Mouse (Mus musculus) gastrocnemius, adult 8-10 months (tissue): ENCODE measurements around the gene Tex261. TPM values are rescaled to one million over a fixed set of nuclear protein-coding genes. Genes with fewer than 3 reads are reported as not detected.

ENCODE experiments used
- DNase-seq, 2 experiments: peaks; one replicate each; pipeline ENCODE4 v3.0.0; 2022; ENCODE audit warnings: low spot score in 2 of 2
- total RNA-seq, 4 experiments: library from RNA; stranded (reverse); gene quantifications; 2 replicates each; pipeline ENCODE4 v1.2.4; 2022

Gene Tex261
- total RNA-seq, 4 experiments from 2014 or later = 46.9 to 56.0 (median 53.8) TPM

DNA sequence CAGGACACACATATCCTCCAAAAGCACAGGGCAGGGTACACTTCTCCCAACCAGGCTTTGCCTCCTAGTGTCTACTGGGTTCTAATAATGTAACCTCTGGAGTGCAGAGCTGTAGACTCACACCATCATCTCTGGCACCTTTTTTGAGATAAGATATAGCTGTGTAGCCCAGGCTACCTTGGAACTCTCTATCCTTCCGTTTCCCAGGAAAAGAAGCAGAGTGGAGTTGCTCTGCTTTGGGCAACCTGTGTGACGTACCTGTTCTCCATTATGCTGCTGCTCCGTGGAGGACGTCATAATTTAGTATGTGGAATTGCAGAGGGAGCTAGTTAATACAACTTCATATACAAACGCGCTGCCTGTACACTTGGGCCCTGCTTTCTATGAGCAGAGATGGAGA is 13.3 kb downstream of the Tex261 start, which contains the start of gene Ankrd53:
Gene Ankrd53 (plus strand): TSS at position 301 of the 400 bp plus-strand sequence.
- DNase-seq = no peak

DNA sequence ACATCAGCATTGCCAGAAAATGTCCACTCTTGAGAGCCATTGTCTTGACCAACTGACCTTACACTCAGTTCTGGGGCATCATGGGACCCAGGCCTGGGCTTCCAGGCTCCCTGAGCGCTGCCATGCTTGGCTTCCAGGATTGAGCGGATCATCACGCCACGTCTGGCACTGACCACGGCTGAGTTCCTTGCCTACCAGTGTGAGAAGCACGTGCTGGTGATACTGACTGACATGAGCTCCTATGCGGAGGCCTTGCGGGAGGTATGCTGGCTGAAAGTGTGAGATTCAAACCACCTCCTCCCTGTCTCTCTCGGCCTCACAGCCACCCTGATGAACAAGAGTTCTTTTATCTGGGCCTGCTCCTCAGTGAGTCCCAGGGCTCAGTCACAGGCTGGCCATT is 19.6 kb downstream of the Tex261 start:
- no peak for DNase-seq

DNA sequence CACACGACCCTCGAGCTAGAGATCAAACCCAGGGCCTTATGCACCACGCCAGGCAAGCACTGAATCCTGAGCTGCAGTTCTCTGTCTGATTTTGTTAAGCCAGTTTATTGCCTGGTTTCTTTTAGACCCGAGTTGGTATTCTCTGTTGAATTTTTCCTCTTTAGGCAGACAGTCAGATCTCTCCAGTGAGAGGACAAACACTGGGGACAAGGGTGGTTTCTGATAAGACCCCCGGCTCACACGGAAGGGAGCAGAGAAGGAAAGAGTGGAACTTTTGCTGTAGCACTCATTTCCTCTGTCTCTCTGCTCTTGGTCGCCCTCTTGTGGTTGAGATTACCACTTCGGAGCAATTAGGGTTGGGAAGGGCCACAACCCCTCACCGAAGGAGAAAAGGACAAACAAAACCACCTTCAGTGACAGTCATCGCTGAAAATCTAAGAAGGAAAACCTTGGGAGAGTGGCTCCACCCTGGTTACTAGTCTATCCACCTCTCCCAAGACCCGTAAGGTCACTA is 25.4 kb downstream of the Tex261 start:
- peak in 1 of 2 experiments; percentile 16 for DNase-seq

DNA sequence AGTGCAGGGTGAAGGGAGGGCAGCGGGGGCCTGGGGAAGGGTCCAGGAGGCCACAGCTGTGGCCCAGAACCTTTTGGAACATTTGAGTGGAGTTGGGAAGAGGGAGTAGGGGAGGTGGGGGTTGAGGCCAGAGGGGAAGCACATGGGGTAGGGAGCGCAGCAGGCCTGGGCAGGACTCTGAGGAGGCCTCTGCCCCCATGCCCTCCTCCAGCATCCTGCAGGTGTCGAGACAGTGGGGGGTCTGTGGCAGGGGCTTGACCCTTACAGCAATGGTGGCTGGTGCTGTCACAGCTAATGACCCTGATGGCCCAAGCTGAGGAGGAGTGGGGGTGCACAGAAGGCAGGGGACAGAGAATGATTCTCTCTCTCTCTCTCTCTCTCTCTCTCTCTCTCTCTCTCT is 26.3 kb downstream of the Tex261 start:
- no peak for DNase-seq

- DNase-seq = no peak
These were observed 30.1 kb downstream of the Tex261 start for GRCm38 (mm10) chr6:83745466-83745865.

DNA sequence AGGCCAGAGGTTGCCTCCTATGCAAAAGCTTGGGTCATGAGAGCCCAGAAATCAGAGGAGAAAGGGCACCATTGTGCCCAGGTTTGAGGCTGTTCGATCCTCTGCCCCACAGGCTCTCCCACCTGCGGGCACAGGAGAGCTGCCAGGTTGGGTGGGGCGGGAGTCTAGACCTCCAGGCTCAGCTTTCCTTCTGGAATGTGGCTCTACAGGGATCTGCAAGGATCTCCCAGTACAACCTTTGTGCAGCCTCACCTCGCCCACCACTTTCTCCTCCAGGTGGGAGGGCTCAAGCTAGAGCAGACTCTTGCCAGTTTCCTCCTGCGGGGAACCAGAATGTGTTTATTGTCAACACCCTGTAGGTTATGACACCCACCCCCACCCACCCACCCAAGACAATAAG is 31.1 kb downstream of the Tex261 start:
- DNase-seq = no peak

- no peak for DNase-seq
These were observed 31.5 kb downstream of the Tex261 start for GRCm38 (mm10) chr6:83744126-83744525.

DNA sequence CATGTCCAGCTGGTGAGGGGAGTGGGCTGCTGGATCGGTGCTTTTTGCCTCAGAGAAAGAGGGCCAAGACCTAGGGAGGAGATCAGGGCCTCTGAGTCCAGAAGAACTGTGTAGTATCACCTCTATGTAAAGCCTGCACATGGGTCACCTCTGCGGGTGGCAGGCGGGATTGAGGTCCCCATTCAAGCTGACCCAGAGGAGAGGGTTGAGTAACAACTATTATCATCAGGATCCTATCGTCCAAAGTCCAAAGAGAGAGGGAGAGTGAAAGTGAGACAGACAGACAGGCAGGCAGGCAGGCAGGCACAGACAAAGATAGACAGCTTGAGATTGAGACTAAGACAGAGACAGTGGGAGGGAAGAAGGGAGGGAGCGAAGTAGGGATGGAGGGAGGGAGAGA is 32.4 kb downstream of the Tex261 start:
- no peak for DNase-seq

DNA sequence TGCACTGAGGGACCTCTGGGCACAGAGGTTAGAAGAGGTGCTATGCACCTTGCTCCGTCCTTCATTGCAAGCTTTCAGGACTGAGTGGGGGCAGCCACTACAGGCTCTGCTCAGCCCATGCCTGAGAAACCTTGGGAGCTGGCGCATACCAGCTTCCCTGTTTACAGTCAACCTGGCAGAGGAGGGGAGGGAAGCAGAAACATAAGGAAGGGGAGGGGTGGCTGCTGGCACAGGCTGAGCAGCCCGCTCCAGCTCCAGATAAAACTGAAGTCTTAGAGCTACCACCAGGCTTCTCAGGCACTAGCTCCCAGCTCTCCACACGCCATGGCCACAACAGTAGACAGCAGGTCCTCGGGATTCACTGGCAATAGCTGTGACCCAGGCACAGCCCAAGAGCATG is 32.9 kb downstream of the Tex261 start, which contains the start of gene Atp6v1b1:
Gene Atp6v1b1 (plus strand): TSS at position 230 of the 400 bp plus-strand sequence.
- DNase-seq = no peak

- DNase-seq = no peak
These were observed 37.0 kb downstream of the Tex261 start for GRCm38 (mm10) chr6:83738596-83738995.

- DNase-seq = no peak
These were observed 38.3 kb downstream of the Tex261 start for GRCm38 (mm10) chr6:83737311-83737710.

DNA sequence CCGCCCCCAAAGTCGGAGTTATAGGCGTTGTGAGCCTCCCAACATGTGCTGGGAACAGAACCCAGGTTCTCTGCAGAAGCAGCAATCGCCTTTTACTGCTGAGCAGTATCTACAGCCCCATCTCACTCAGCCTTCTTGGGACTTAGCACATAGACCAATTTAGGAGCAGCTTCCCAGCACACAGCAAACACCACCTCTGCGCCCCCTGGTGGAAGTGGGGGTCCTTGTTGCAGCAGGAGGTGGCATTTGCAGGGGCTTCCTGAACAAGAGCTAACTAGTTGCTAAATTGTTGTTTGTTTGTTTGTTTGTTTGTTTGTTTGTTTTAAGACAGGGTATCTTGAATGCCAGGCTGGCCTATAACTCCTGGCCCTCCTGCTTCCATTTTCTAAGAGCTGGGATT is 44.5 kb downstream of the Tex261 start:
- DNase-seq = peak; percentile 47 to 55

- DNase-seq = no peak
These were observed 46.2 kb downstream of the Tex261 start for GRCm38 (mm10) chr6:83729350-83729970.

- DNase-seq = no peak
These were observed 47.1 kb downstream of the Tex261 start for GRCm38 (mm10) chr6:83728488-83728887.

DNA sequence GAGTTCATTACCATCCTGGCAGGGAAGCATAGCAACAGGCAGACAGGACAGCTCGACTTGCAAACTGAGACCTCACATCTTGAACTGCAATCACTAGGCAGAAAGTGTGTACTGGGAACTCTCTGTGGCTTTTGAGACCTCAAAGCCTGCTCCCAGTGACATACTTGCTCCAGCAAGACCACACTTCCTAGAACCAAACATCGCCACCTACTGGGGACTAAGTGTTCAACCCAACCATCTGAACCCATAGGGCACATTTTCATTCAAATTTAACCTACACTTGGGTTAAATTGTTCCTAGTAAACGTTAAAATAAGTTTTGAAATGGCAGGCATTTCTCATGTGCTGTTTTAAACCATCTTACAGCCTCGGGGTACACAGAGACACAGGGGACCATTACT is 48.4 kb downstream of the Tex261 start:
- no peak for DNase-seq

DNA sequence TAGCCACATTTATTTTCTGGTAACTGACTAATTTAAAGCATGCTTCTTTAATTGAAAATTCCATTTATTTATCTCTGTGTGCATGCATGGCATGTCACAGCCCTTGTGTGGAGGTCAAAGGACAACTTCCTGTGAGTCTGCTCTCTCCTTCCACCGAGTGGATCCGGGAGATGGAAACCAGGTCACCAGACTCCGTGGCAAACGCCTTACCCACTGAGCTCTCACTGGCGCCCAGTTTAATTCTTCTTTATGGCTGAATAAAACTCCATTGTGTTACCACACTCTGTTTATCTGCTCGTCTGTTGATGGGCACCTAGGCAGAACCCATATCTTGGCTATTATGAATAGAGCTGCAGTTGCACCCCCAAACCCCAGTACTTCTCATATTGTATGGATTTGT is 53.1 kb downstream of the Tex261 start:
- DNase-seq = no peak

Other genes starting within 250 kb of the Tex261 start
- gene Actg2, start 239.5 kb downstream of the Tex261 start, total RNA-seq = under 1 TPM; 0.39 to 0.73 (median 0.55) TPM
- gene Stambp, start 203.1 kb downstream of the Tex261 start, total RNA-seq = 1 to 10 TPM; 5.6 to 6.8 (median 6.3) TPM
- gene Clec4f, start 119.6 kb downstream of the Tex261 start, total RNA-seq = not detected
- gene Cd207, start 98.0 kb downstream of the Tex261 start, total RNA-seq = not detected
- gene Vax2, start 64.5 kb downstream of the Tex261 start, total RNA-seq = not detected
- not detected for gene Atp6v1b1, start 32.8 kb downstream of the Tex261 start, total RNA-seq
- not detected for gene Ankrd53, start 13.2 kb downstream of the Tex261 start, total RNA-seq
- 1 to 10 TPM; 6.2 to 7.6 (median 7.1) TPM for gene Nagk, start 19.2 kb upstream of the Tex261 start, total RNA-seq
- gene Paip2b, start 55.9 kb upstream of the Tex261 start, total RNA-seq = 100 to 1,000 TPM in 1 of 4 experiments, 10 to 100 TPM in 3; 87.8 to 128 (median 93.8) TPM
- 10 to 100 TPM; 32.2 to 49.2 (median 42.0) TPM for gene Zfp638, start 91.3 kb upstream of the Tex261 start, total RNA-seq
- 100 to 1,000 TPM in 1 of 4 experiments, 10 to 100 TPM in 3; 65.1 to 102 (median 78.7) TPM for gene Dysf, start 232.8 kb upstream of the Tex261 start, total RNA-seq